Comparison of ENCODE assay signal across 12 mouse cellular contexts in the genomic region with DNA sequence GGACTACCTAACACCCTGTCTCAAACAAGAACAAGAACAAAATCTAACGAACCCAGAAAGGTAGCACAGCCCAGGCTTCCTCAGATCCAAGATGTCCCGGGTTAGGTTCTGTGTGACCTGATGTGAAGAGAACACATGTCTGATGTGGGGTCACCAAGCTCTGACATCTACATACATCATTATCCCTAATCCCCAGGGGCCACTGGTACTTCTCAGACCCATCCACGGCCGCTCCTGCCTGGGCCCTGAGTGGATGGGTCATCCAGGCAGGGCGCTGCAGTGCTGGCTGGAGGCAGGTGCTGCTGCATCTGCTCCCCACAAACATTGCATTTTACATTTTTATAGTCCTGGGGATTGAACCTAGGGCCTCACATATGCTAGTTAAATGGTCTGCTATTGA. TPM values are rescaled to one million over a fixed set of nuclear protein-coding genes. Genes with fewer than 3 reads are reported as not detected.
DNase-seq lines count a peak whose midpoint lies in the region; ATAC-seq and TF ChIP-seq lines count a peak whose summit lies in the region.
"Had no signal": no experiment of that assay in that cellular context is flagged by ENCODE, and none has a peak within 500 bp of the region (broad histone marks: within the 10 kb centered on the region; RNA-seq: fewer than 3 reads in every experiment).

No protein-coding gene starts in this region.

- 82% methylated on average over 5 of the region's 5 CpGs for WGBS in heart, embryonic 15.5 days
- WGBS in midbrain, embryonic 10.5 days: 70% methylated on average over 5 of the region's 5 CpGs
- WGBS in midbrain, embryonic 15.5 days: 65% methylated on average over 5 of the region's 5 CpGs
- 56% methylated on average over 5 of the region's 5 CpGs for WGBS in intestine, postnatal 0 days
- WGBS in stomach, embryonic 15.5 days: 63% methylated on average over 5 of the region's 5 CpGs

- TF ChIP-seq CTCF in intestine, postnatal 0 days (IDR thresholded peaks at IDR 0.05; ENCODE audit: low read depth): no peak

- H3K4me1 ChIP-seq in heart, embryonic 15.5 days (replicated peaks): peaks cover 58% of the 10 kb centered on the region
- H3K4me1 ChIP-seq in midbrain, embryonic 10.5 days: peaks cover 69% of the 10 kb centered on the region
- H3K4me1 ChIP-seq in midbrain, embryonic 15.5 days: peaks cover 35% of the 10 kb centered on the region
- H3K4me1 ChIP-seq in intestine, postnatal 0 days (replicated peaks; ENCODE audit: control insufficient read depth, insufficient read depth, low read length): peaks cover 4% of the 10 kb centered on the region; the same call in 1 of the 2 replicates
- H3K4me1 ChIP-seq in stomach, embryonic 15.5 days: peaks cover 41% of the 10 kb centered on the region

- intact Hi-C loops in heart, postnatal 10 days (cut with DNase I): no loop called here

- H3K27me3 ChIP-seq in heart, embryonic 15.5 days: no peaks in the 10 kb centered on the region
- H3K27me3 ChIP-seq in midbrain, embryonic 10.5 days (ENCODE audit: low read depth, poor library complexity, severe bottlenecking): peaks cover 8% of the 10 kb centered on the region; the same call in 1 of the 2 replicates
- 0 out of 2 replicates have a peak, but pooled peaks cover 5% of the 10 kb centered on the region for H3K27me3 ChIP-seq in midbrain, embryonic 15.5 days (replicated peaks)
- H3K27me3 ChIP-seq in intestine, postnatal 0 days (replicated peaks; ENCODE audit: control insufficient read depth, insufficient read depth, low read length): no peaks in the 10 kb centered on the region
- H3K27me3 ChIP-seq in stomach, embryonic 15.5 days (replicated peaks): no peaks in the 10 kb centered on the region

- no peak overlapping the region for H3K4me3 ChIP-seq in heart, embryonic 15.5 days
- no peak overlapping the region for H3K4me3 ChIP-seq in midbrain, embryonic 10.5 days
- no peak overlapping the region for H3K4me3 ChIP-seq in midbrain, embryonic 15.5 days
- no peak overlapping the region for H3K4me3 ChIP-seq in intestine, postnatal 0 days (ENCODE audit: low read depth, low read length)
- H3K4me3 ChIP-seq in stomach, embryonic 15.5 days (replicated peaks): no peak overlapping the region

- no peaks in the 10 kb centered on the region for H3K36me3 ChIP-seq in heart, embryonic 15.5 days
- 0 out of 2 replicates have a peak, but pooled peaks cover 4% of the 10 kb centered on the region for H3K36me3 ChIP-seq in midbrain, embryonic 10.5 days
- H3K36me3 ChIP-seq in midbrain, embryonic 15.5 days (replicated peaks): no peaks in the 10 kb centered on the region
- no peaks in the 10 kb centered on the region for H3K36me3 ChIP-seq in intestine, postnatal 0 days (ENCODE audit: control insufficient read depth, insufficient read depth)
- H3K36me3 ChIP-seq in stomach, embryonic 15.5 days: no peaks in the 10 kb centered on the region

- no peak for ATAC-seq in heart, embryonic 15.5 days (replicated peaks; ENCODE audit: insufficient number of reproducible peaks, insufficient read depth, low FRiP score, low read depth)
- ATAC-seq in midbrain, embryonic 15.5 days (replicated peaks): no peak
- no peak for ATAC-seq in intestine, postnatal 0 days
- no peak for ATAC-seq in stomach, embryonic 15.5 days (ENCODE audit: insufficient read depth, low FRiP score, low read depth)
- no peak for ATAC-seq in granulocyte monocyte progenitor cell, adult 5-6 weeks (replicated peaks; ENCODE audit: poor library complexity, severe bottlenecking)
- ATAC-seq: inflammation-experienced regulatory T-cells, adult 6 months had no signal

- no peak overlapping the region for H3K9ac ChIP-seq in heart, embryonic 15.5 days
- H3K9ac ChIP-seq in midbrain, embryonic 15.5 days: no peak overlapping the region
- H3K9ac ChIP-seq in intestine, postnatal 0 days (ENCODE audit: low read depth, low read length): no peak overlapping the region
- H3K9ac ChIP-seq in stomach, embryonic 15.5 days: no peak overlapping the region

- no peaks in the 10 kb centered on the region for H3K9me3 ChIP-seq in heart, embryonic 15.5 days (replicated peaks)
- H3K9me3 ChIP-seq in midbrain, embryonic 10.5 days (replicated peaks): no peaks in the 10 kb centered on the region
- H3K9me3 ChIP-seq in midbrain, embryonic 15.5 days: no peaks in the 10 kb centered on the region
- no peaks in the 10 kb centered on the region for H3K9me3 ChIP-seq in intestine, postnatal 0 days (ENCODE audit: control insufficient read depth)
- no peaks in the 10 kb centered on the region for H3K9me3 ChIP-seq in stomach, embryonic 15.5 days

- H3K27ac ChIP-seq in heart, embryonic 15.5 days: peak overlapping the region; percentile 86; the same call in 1 of the 2 replicates
- H3K27ac ChIP-seq in midbrain, embryonic 10.5 days (replicated peaks): 0 out of 2 replicates have a peak overlapping the region, but pooled peaks have one; percentile 90
- no peak overlapping the region for H3K27ac ChIP-seq in midbrain, embryonic 15.5 days
- peak overlapping the region; percentile 85 for H3K27ac ChIP-seq in intestine, postnatal 0 days (ENCODE audit: low read depth, low read length)
- H3K27ac ChIP-seq in stomach, embryonic 15.5 days: peak overlapping the region; percentile 91

- no peak for DNase-seq in heart, postnatal 10 days
- no peak for DNase-seq in midbrain, embryonic 10.5 days (ENCODE audit: low spot score)
- no peak for DNase-seq in embryo, embryonic 9.5 days (ENCODE audit: extremely low spot score)
- DNase-seq: cerebellum, adult 11-12 months; spleen, adult 18-20 months; thymus, postnatal 25 days had no signal

- no peak overlapping the region for H3K4me2 ChIP-seq in heart, embryonic 15.5 days
- no peak overlapping the region for H3K4me2 ChIP-seq in midbrain, embryonic 15.5 days
- no peak overlapping the region; the same call in 1 of the 2 replicates for H3K4me2 ChIP-seq in intestine, postnatal 0 days (replicated peaks; ENCODE audit: low read depth)
- no peak overlapping the region for H3K4me2 ChIP-seq in stomach, embryonic 15.5 days

RNA-seq across cellular contexts. Expression of gene Id1, which starts 4.4 kb away (rescaled TPM):
- 61.9 and 63.1 TPM in 2 replicates for polyA plus RNA-seq in heart, embryonic 15.5 days (2015; fragmentation: Nextera tagmentation; extraction: Ambion mirVana)
- total RNA-seq in heart, postnatal 10 days (2021): 10 to 100 TPM; 72.9 to 84.2 TPM
- polyA plus RNA-seq in midbrain, embryonic 10.5 days (2016; fragmentation: Nextera tagmentation; extraction: Ambion mirVana): 70.2 and 86.2 TPM in 2 replicates
- 30.7 and 33.7 TPM in 2 replicates for polyA plus RNA-seq in midbrain, embryonic 15.5 days (2015; fragmentation: Nextera tagmentation; extraction: Ambion mirVana)
- polyA plus RNA-seq in intestine, postnatal 0 days (2015; fragmentation: Nextera tagmentation; extraction: Ambion mirVana): 76.1 and 92.4 TPM in 2 replicates
- 117 and 138 TPM in 2 replicates for polyA plus RNA-seq in stomach, embryonic 15.5 days (2015; fragmentation: Nextera tagmentation; extraction: Ambion mirVana)
- total RNA-seq in granulocyte monocyte progenitor cell, adult 5-6 weeks (2014; fragmentation: Nextera tagmentation): 5.5 and 7.6 TPM in 2 replicates
- total RNA-seq in granulocyte monocyte progenitor cell, adult 5-6 weeks (2017): 5.0 and 6.6 TPM in 2 replicates

RNA-seq across cellular contexts. Expression of gene Cox4i2, which starts 13.5 kb away (rescaled TPM):
- polyA plus RNA-seq in heart, embryonic 15.5 days (2015; fragmentation: Nextera tagmentation; extraction: Ambion mirVana): 20.8 and 24.2 TPM in 2 replicates
- total RNA-seq in heart, postnatal 10 days (2021): 10 to 100 TPM; 17.9 to 22.4 TPM
- 4.2 and 4.6 TPM in 2 replicates for polyA plus RNA-seq in midbrain, embryonic 10.5 days (2016; fragmentation: Nextera tagmentation; extraction: Ambion mirVana)
- 5.2 and 6.4 TPM in 2 replicates for polyA plus RNA-seq in midbrain, embryonic 15.5 days (2015; fragmentation: Nextera tagmentation; extraction: Ambion mirVana)
- polyA plus RNA-seq in intestine, postnatal 0 days (2015; fragmentation: Nextera tagmentation; extraction: Ambion mirVana): 9.3 and 9.5 TPM in 2 replicates
- polyA plus RNA-seq in stomach, embryonic 15.5 days (2015; fragmentation: Nextera tagmentation; extraction: Ambion mirVana): 19.0 and 19.5 TPM in 2 replicates
- total RNA-seq in granulocyte monocyte progenitor cell, adult 5-6 weeks (2014; fragmentation: Nextera tagmentation): 6.8 and 13.0 TPM in 2 replicates
- total RNA-seq in granulocyte monocyte progenitor cell, adult 5-6 weeks (2017): 6.0 TPM in 1 of 2 replicates, not detected in the other
- polyA plus RNA-seq: inflammation-experienced regulatory T-cells, adult 6 months had no signal

RNA-seq across cellular contexts. Expression of gene Mcts2, which starts 53.7 kb away (rescaled TPM):
- polyA plus RNA-seq in heart, embryonic 15.5 days (2015; fragmentation: Nextera tagmentation; extraction: Ambion mirVana): 18.9 and 20.3 TPM in 2 replicates
- 10 to 100 TPM; 17.8 to 19.1 TPM for total RNA-seq in heart, postnatal 10 days (2021)
- polyA plus RNA-seq in midbrain, embryonic 10.5 days (2016; fragmentation: Nextera tagmentation; extraction: Ambion mirVana): 42.9 and 45.3 TPM in 2 replicates
- polyA plus RNA-seq in midbrain, embryonic 15.5 days (2015; fragmentation: Nextera tagmentation; extraction: Ambion mirVana): 33.7 and 34.3 TPM in 2 replicates
- polyA plus RNA-seq in intestine, postnatal 0 days (2015; fragmentation: Nextera tagmentation; extraction: Ambion mirVana): 19.0 and 21.5 TPM in 2 replicates
- polyA plus RNA-seq in stomach, embryonic 15.5 days (2015; fragmentation: Nextera tagmentation; extraction: Ambion mirVana): 23.1 and 26.7 TPM in 2 replicates
- 11.7 and 14.5 TPM in 2 replicates for total RNA-seq in granulocyte monocyte progenitor cell, adult 5-6 weeks (2014; fragmentation: Nextera tagmentation)
- total RNA-seq in granulocyte monocyte progenitor cell, adult 5-6 weeks (2017): 5.7 and 10.9 TPM in 2 replicates
